Mouse (Mus musculus): Measurements from ENCODE around the gene Cfb.
A peak's percentile ranks its signal among the peaks of the same experiment; 100 is the strongest.
"Not testable (repeated sequence)": the region's sequence is repeated elsewhere in the genome, so short reads cannot be mapped to it uniquely, and the experiment has no call there.

Gene Cfb

GRCm38 (mm10) chr17:34836155-34836855 lies 26.0 kb downstream of the Cfb start:
- DNase-seq, result no peak

GRCm38 (mm10) chr17:34830776-34831175 lies 31.5 kb downstream of the Cfb start:
- DNase-seq, result not testable (repeated sequence)

GRCm38 (mm10) chr17:34814818-34815370 lies 47.4 kb downstream of the Cfb start:
- peak in 1 of 2 experiments; percentile 32 for DNase-seq

- DNase-seq, result peak in 1 of 2 experiments; percentile 32
Observed at GRCm38 (mm10) chr17:34813747-34814146, 48.6 kb downstream of the Cfb start.

GRCm38 (mm10) chr17:34811275-34811674 lies 51.0 kb downstream of the Cfb start:
- DNase-seq, result no peak

GRCm38 (mm10) chr17:34810811-34811210 lies 51.5 kb downstream of the Cfb start:
- not testable (repeated sequence) for DNase-seq

- DNase-seq, result not testable (repeated sequence)
Observed at GRCm38 (mm10) chr17:34810411-34810810, 51.9 kb downstream of the Cfb start.

GRCm38 (mm10) chr17:34808599-34809205 lies 53.6 kb downstream of the Cfb start:
- no peak for DNase-seq

GRCm38 (mm10) chr17:34807176-34807575 lies 55.1 kb downstream of the Cfb start:
- DNase-seq, result no peak

Measured in kidney, adult 8-10 months (tissue).